Mouse (Mus musculus) lung, adult 2 months (tissue): ENCODE measurements around the gene Gm10563. TPM values are rescaled to one million over a fixed set of nuclear protein-coding genes. Genes with fewer than 3 reads are reported as not detected.

ENCODE experiments used
- DNase-seq: peaks from one replicate; pipeline ENCODE4 v3.0.0; 2022
- H3K4me1 ChIP-seq: fragments of 200-500 bp; 2 replicates; pipeline ENCODE4 v1.6.1; 2011; ENCODE audit warnings: low read length; ENCODE audit not compliant: control insufficient read depth, insufficient read depth
- H3K4me3 ChIP-seq: fragments of 200-500 bp; replicated peaks from 2 replicates; pipeline ENCODE3; 2011; ENCODE audit warnings: low read depth, mild to moderate bottlenecking, control low read depth, low read length; ENCODE audit errors: extremely low read depth
- CTCF ChIP-seq: fragments of 200-500 bp; IDR thresholded peaks from 2 replicates; pipeline ENCODE4 v1.5.1; 2011; ENCODE audit warnings: mild to moderate bottlenecking, low read length, control low read depth; ENCODE audit not compliant: insufficient read depth
- POLR2A ChIP-seq: fragments of 200-500 bp; IDR thresholded peaks from 2 replicates; pipeline ENCODE4 v1.6.1; 2011; ENCODE audit warnings: low read depth, mild to moderate bottlenecking, control low read depth, low read length, borderline replicate concordance; ENCODE audit errors: extremely low read depth
- WGBS: fragments of 180-500 bp; shearing (Covaris S2); methylation state at CpG from one replicate; pipeline ENCODE4 v1.1.7; 2018; 5-methylcytosine and 5-hydroxymethylcytosine counted together
- polyA plus RNA-seq: library from polyadenylated mRNA; depleted of rRNA; stranded (reverse); fragments of >200 nt; gene quantifications from 2 replicates; pipeline ENCODE4 v1.2.3, GENCODE M21; 2012

Gene Gm10563
- polyA plus RNA-seq, 1 experiment: not detected

GRCm38 (mm10) chr4:155618321-155618720, 26.9 kb downstream of the Gm10563 start:
- TF ChIP-seq POLR2A (no peak), CTCF (no peak)
- H3K4me3 ChIP-seq: no peak overlapping the region
- H3K4me1 ChIP-seq: no peaks in the 10 kb centered on the region
- DNase-seq: no peak
- WGBS: 91% methylated on average over 5 of the region's 5 CpGs

- WGBS: 93% methylated on average over 3 of the region's 3 CpGs
- Histone ChIP-seq H3K4me1 (no peaks in the 10 kb centered on the region), H3K4me3 (no peak overlapping the region)
- TF ChIP-seq CTCF: no peak
- no peak for TF ChIP-seq POLR2A
- DNase-seq: no peak
These were observed 31.9 kb downstream of the Gm10563 start for GRCm38 (mm10) chr4:155613264-155613663.

- WGBS: 94% methylated on average over 3 of the region's 3 CpGs
- no peak for DNase-seq
- H3K4me1 ChIP-seq: no peaks in the 10 kb centered on the region
- no peak overlapping the region for H3K4me3 ChIP-seq
- TF ChIP-seq CTCF: no peak
- no peak for TF ChIP-seq POLR2A
These were observed 33.3 kb downstream of the Gm10563 start for GRCm38 (mm10) chr4:155611860-155612259.

GRCm38 (mm10) chr4:155606825-155607224, 38.4 kb downstream of the Gm10563 start:
- no peak overlapping the region for H3K4me3 ChIP-seq
- H3K4me1 ChIP-seq: peaks cover 2% of the 10 kb centered on the region; the same call in 1 of the 2 replicates
- WGBS: 68% methylated on average over 2 of the region's 2 CpGs
- DNase-seq: no peak
- TF ChIP-seq CTCF (no peak), POLR2A (no peak)

- WGBS: 93% methylated on average over 4 of the region's 4 CpGs
- DNase-seq: no peak
- peaks cover 2% of the 10 kb centered on the region; the same call in 1 of the 2 replicates for H3K4me1 ChIP-seq
- TF ChIP-seq CTCF (no peak), POLR2A (no peak)
- no peak overlapping the region for H3K4me3 ChIP-seq
These were observed 40.1 kb downstream of the Gm10563 start for GRCm38 (mm10) chr4:155605132-155605531.

GRCm38 (mm10) chr4:155603801-155604200, 41.4 kb downstream of the Gm10563 start:
- no peak for TF ChIP-seq POLR2A
- TF ChIP-seq CTCF: no peak
- peaks cover 2% of the 10 kb centered on the region; the same call in 1 of the 2 replicates for H3K4me1 ChIP-seq

GRCm38 (mm10) chr4:155602753-155603152, 42.5 kb downstream of the Gm10563 start:
- peaks cover 2% of the 10 kb centered on the region; the same call in 1 of the 2 replicates for H3K4me1 ChIP-seq
- WGBS: 83% methylated on average over 1 of the region's 1 CpGs
- TF ChIP-seq CTCF: no peak
- no peak for TF ChIP-seq POLR2A
- no peak for DNase-seq
- peak overlapping the region; percentile 9 for H3K4me3 ChIP-seq

More at GRCm38 (mm10) chr4:155603801-155604200, 41.4 kb downstream of the Gm10563 start:
- no peak overlapping the region for H3K4me3 ChIP-seq
- DNase-seq: no peak
- 93% methylated on average over 6 of the region's 6 CpGs for WGBS

GRCm38 (mm10) chr4:155601997-155602456, 43.2 kb downstream of the Gm10563 start:
- WGBS: 1% methylated on average over 31 of the region's 31 CpGs
- Histone ChIP-seq H3K4me3 (peak overlapping the region; percentile 96), H3K4me1 (peaks cover 2% of the 10 kb centered on the region; the same call in 1 of the 2 replicates)
- no peak for DNase-seq
- TF ChIP-seq CTCF (no peak), POLR2A (no peak)

GRCm38 (mm10) chr4:155601091-155601996, 43.9 kb downstream of the Gm10563 start, which contains the start of gene Slc35e2:
Gene Slc35e2 (plus strand): TSS chr4:155601416.
- H3K4me1 ChIP-seq: peaks cover 2% of the 10 kb centered on the region; the same call in 1 of the 2 replicates
- under 1% methylated on average over 64 of the region's 65 CpGs for WGBS
- TF ChIP-seq POLR2A (peak; percentile 80; the same call in 1 of the 2 replicates), CTCF (no peak)
- peak within 1 kb of the TSS; percentile 96 for H3K4me3 ChIP-seq
- peak; percentile 98 for DNase-seq
